Mouse (Mus musculus) liver, embryonic 14.5 days (tissue): Measurements from ENCODE around the gene Klhl22.

Experiments used
- CTCF ChIP-seq: IDR thresholded peaks from 2 replicates; pipeline ENCODE4 v1.5.1; 2016; ENCODE audit warnings: antibody characterized with exemption, low read depth, control low read depth
- EP300 ChIP-seq: IDR thresholded peaks from 2 replicates; pipeline ENCODE4 v1.6.1; 2016; ENCODE audit warnings: antibody characterized with exemption, low read depth

DNA sequence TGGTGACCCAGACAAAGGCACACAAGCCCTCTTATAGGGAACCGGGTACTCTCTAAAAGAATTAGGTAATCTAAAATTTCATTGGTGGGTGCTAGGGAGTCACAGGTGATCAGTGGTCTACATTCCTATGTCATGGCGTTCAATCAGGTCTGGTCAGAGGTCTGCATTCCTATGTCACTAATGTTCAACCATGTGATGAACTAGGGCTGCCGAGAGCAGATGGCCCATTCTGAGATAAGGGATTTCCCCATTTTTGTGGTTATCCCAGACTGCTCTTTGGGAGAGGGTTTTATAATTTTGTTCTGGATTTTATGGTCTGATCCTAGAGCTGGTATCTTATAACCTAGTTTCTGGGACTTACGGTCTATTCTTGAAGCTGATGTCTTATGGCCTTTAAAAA lies 19.3 kb upstream of the Klhl22 start:
- no peak for TF ChIP-seq CTCF
- no peak for TF ChIP-seq EP300
